Mouse (Mus musculus): ENCODE results near the gene Dennd4a. TPM values are rescaled to one million over a fixed set of nuclear protein-coding genes. Genes with fewer than 3 reads are reported as not detected.

The Dennd4a gene
- polyA plus RNA-seq, 1 experiment: 6.2 TPM

GRCm38 (mm10) chr9:64936508-64936907 lies 125.4 kb downstream of the Dennd4a start:
- no peak for TF ChIP-seq GATA1 (IDR thresholded peaks at IDR 0.05; ENCODE audit: low read length)
- TF ChIP-seq TAL1 (IDR thresholded peaks at IDR 0.05; ENCODE audit: low read length): no peak
- Histone ChIP-seq H3K27me3 (ENCODE audit: control insufficient read depth) (no peaks in the 10 kb centered on the region), H3K4me1 (ENCODE audit: control insufficient read depth) (peaks cover 85% of the 10 kb centered on the region), H3K9me3 (ENCODE audit: control insufficient read depth, low read length) (no peaks in the 10 kb centered on the region), H3K36me3 (ENCODE audit: control insufficient read depth) (no peaks in the 10 kb centered on the region), H3K4me3 (replicated peaks) (no peak overlapping the region)

- TF ChIP-seq TAL1 (IDR thresholded peaks at IDR 0.05; ENCODE audit: low read length) (no peak), GATA1 (IDR thresholded peaks at IDR 0.05; ENCODE audit: low read length) (no peak)
- peaks cover 75% of the 10 kb centered on the region for H3K4me1 ChIP-seq (ENCODE audit: control insufficient read depth)
- H3K9me3 ChIP-seq (ENCODE audit: control insufficient read depth, low read length): no peaks in the 10 kb centered on the region
- peaks cover 6% of the 10 kb centered on the region for H3K27me3 ChIP-seq (ENCODE audit: control insufficient read depth)
- no peak overlapping the region for H3K4me3 ChIP-seq (replicated peaks)
- no peaks in the 10 kb centered on the region for H3K36me3 ChIP-seq (ENCODE audit: control insufficient read depth)
These were observed 126.4 kb downstream of the Dennd4a start for GRCm38 (mm10) chr9:64937491-64937890.

- TF ChIP-seq GATA1 (IDR thresholded peaks at IDR 0.05; ENCODE audit: low read length): no peak
- TF ChIP-seq TAL1 (IDR thresholded peaks at IDR 0.05; ENCODE audit: low read length): no peak
- Histone ChIP-seq H3K27me3 (ENCODE audit: control insufficient read depth) (peaks cover 11% of the 10 kb centered on the region), H3K4me1 (ENCODE audit: control insufficient read depth) (peaks cover 65% of the 10 kb centered on the region), H3K4me3 (replicated peaks) (peak overlapping the region; percentile 39), H3K36me3 (ENCODE audit: control insufficient read depth) (no peaks in the 10 kb centered on the region), H3K9me3 (ENCODE audit: control insufficient read depth, low read length) (no peaks in the 10 kb centered on the region)
These were observed 127.4 kb downstream of the Dennd4a start for GRCm38 (mm10) chr9:64938535-64938934.

- Histone ChIP-seq H3K4me3 (replicated peaks) (peak overlapping the region; percentile 39), H3K4me1 (ENCODE audit: control insufficient read depth) (peaks cover 57% of the 10 kb centered on the region), H3K27me3 (ENCODE audit: control insufficient read depth) (peaks cover 18% of the 10 kb centered on the region), H3K36me3 (ENCODE audit: control insufficient read depth) (no peaks in the 10 kb centered on the region), H3K9me3 (ENCODE audit: control insufficient read depth, low read length) (no peaks in the 10 kb centered on the region)
- TF ChIP-seq GATA1 (IDR thresholded peaks at IDR 0.05; ENCODE audit: low read length): no peak
- TF ChIP-seq TAL1 (IDR thresholded peaks at IDR 0.05; ENCODE audit: low read length): no peak
These were observed 128.1 kb downstream of the Dennd4a start for GRCm38 (mm10) chr9:64939281-64939680.

GRCm38 (mm10) chr9:64939790-64940189 lies 128.7 kb downstream of the Dennd4a start:
- H3K4me3 ChIP-seq (replicated peaks): no peak overlapping the region
- H3K9me3 ChIP-seq (ENCODE audit: control insufficient read depth, low read length): no peaks in the 10 kb centered on the region
- H3K27me3 ChIP-seq (ENCODE audit: control insufficient read depth): peaks cover 23% of the 10 kb centered on the region
- no peaks in the 10 kb centered on the region for H3K36me3 ChIP-seq (ENCODE audit: control insufficient read depth)
- no peak for TF ChIP-seq TAL1 (IDR thresholded peaks at IDR 0.05; ENCODE audit: low read length)
- no peak for TF ChIP-seq GATA1 (IDR thresholded peaks at IDR 0.05; ENCODE audit: low read length)
- H3K4me1 ChIP-seq (ENCODE audit: control insufficient read depth): peaks cover 52% of the 10 kb centered on the region

- H3K36me3 ChIP-seq (ENCODE audit: control insufficient read depth): no peaks in the 10 kb centered on the region
- peaks cover 30% of the 10 kb centered on the region for H3K27me3 ChIP-seq (ENCODE audit: control insufficient read depth)
- TF ChIP-seq GATA1 (IDR thresholded peaks at IDR 0.05; ENCODE audit: low read length): no peak
- TF ChIP-seq TAL1 (IDR thresholded peaks at IDR 0.05; ENCODE audit: low read length): no peak
- no peak overlapping the region for H3K4me3 ChIP-seq (replicated peaks)
- H3K4me1 ChIP-seq (ENCODE audit: control insufficient read depth): peaks cover 42% of the 10 kb centered on the region
- H3K9me3 ChIP-seq (ENCODE audit: control insufficient read depth, low read length): no peaks in the 10 kb centered on the region
These were observed 129.7 kb downstream of the Dennd4a start for GRCm38 (mm10) chr9:64940731-64941346.

GRCm38 (mm10) chr9:64941650-64942049 lies 130.5 kb downstream of the Dennd4a start:
- TF ChIP-seq GATA1 (IDR thresholded peaks at IDR 0.05; ENCODE audit: low read length): no peak
- no peak for TF ChIP-seq TAL1 (IDR thresholded peaks at IDR 0.05; ENCODE audit: low read length)
- H3K9me3 ChIP-seq (ENCODE audit: control insufficient read depth, low read length): no peaks in the 10 kb centered on the region
- peaks cover 36% of the 10 kb centered on the region for H3K27me3 ChIP-seq (ENCODE audit: control insufficient read depth)
- no peaks in the 10 kb centered on the region for H3K36me3 ChIP-seq (ENCODE audit: control insufficient read depth)
- no peak overlapping the region for H3K4me3 ChIP-seq (replicated peaks)
- peaks cover 34% of the 10 kb centered on the region for H3K4me1 ChIP-seq (ENCODE audit: control insufficient read depth)

- H3K27me3 ChIP-seq (ENCODE audit: control insufficient read depth): peaks cover 59% of the 10 kb centered on the region
- H3K9me3 ChIP-seq (ENCODE audit: control insufficient read depth, low read length): no peaks in the 10 kb centered on the region
- TF ChIP-seq GATA1 (IDR thresholded peaks at IDR 0.05; ENCODE audit: low read length): no peak
- no peak for TF ChIP-seq TAL1 (IDR thresholded peaks at IDR 0.05; ENCODE audit: low read length)
- H3K4me1 ChIP-seq (ENCODE audit: control insufficient read depth): peaks cover 15% of the 10 kb centered on the region
- no peak overlapping the region for H3K4me3 ChIP-seq (replicated peaks)
- no peaks in the 10 kb centered on the region for H3K36me3 ChIP-seq (ENCODE audit: control insufficient read depth)
These were observed 132.9 kb downstream of the Dennd4a start for GRCm38 (mm10) chr9:64943997-64944396.

GRCm38 (mm10) chr9:64947483-64948095 lies 136.4 kb downstream of the Dennd4a start:
- H3K27me3 ChIP-seq (ENCODE audit: control insufficient read depth): peaks cover 79% of the 10 kb centered on the region
- no peaks in the 10 kb centered on the region for H3K9me3 ChIP-seq (ENCODE audit: control insufficient read depth, low read length)
- no peaks in the 10 kb centered on the region for H3K36me3 ChIP-seq (ENCODE audit: control insufficient read depth)
- peaks cover 12% of the 10 kb centered on the region for H3K4me1 ChIP-seq (ENCODE audit: control insufficient read depth)
- H3K4me3 ChIP-seq (replicated peaks): no peak overlapping the region
- TF ChIP-seq TAL1 (IDR thresholded peaks at IDR 0.05; ENCODE audit: low read length): no peak
- no peak for TF ChIP-seq GATA1 (IDR thresholded peaks at IDR 0.05; ENCODE audit: low read length)
